Mouse (Mus musculus): ENCODE data around the gene Smarcd2. TPM values are rescaled to one million over a fixed set of nuclear protein-coding genes. Genes with fewer than 3 reads are reported as not detected.
A peak's percentile ranks its signal among the peaks of the same experiment; 100 is the strongest.

Gene Smarcd2
- polyA plus RNA-seq, 1 experiment = 78.1 TPM

DNA sequence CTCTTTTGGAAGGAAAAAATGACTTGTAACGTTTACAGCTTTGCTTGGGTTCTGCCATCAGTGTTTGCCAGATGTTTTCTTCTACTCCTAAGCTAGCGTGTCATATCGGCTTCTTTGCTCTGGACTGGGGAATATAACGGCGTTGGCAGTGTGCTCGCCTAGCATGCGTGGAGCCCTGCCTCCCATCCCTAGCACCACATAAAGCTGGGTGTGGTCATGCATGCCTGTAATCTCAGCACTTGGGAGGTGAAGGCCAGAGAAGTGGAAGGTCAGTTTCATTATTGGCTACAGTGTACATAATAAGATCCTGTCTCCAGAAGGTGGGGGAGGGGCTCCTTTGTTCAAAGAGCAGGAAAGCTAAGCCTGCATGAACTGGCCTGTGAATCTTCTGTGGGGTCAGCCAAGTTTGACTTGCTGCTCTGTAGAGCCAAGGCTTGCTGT, 2.2 kb upstream of the Smarcd2 start:
- TF ChIP-seq POLR2A (IDR thresholded peaks at IDR 0.05; ENCODE audit: insufficient read depth, low read length) (no peak), CTCF (IDR thresholded peaks at IDR 0.05; ENCODE audit: low read depth, low read length) (no peak), EP300 (IDR thresholded peaks at IDR 0.05; ENCODE audit: insufficient read depth, low read depth, low read length) (no peak)
- no peak overlapping the region for H3K4me3 ChIP-seq (ENCODE audit: low read depth, low read length)
- H3K9me3 ChIP-seq (replicated peaks; ENCODE audit: control insufficient read depth, insufficient read depth, low read length, poor library complexity, severe bottlenecking) = no peaks in the 10 kb centered on the region
- peaks cover 8% of the 10 kb centered on the region for H3K4me1 ChIP-seq (ENCODE audit: control insufficient read depth, insufficient read depth, low read length)
- H3K27me3 ChIP-seq (ENCODE audit: control insufficient read depth, insufficient read depth, low read length, poor library complexity, severe bottlenecking) = no peaks in the 10 kb centered on the region
- H3K27ac ChIP-seq (ENCODE audit: insufficient read depth, low read length) = no peak overlapping the region
- no peaks in the 10 kb centered on the region for H3K36me3 ChIP-seq (ENCODE audit: control insufficient read depth, insufficient read depth, low read length, poor library complexity, severe bottlenecking)
- no peak overlapping the region for H3K9ac ChIP-seq (ENCODE audit: low read depth, poor library complexity, severe bottlenecking)

DNA sequence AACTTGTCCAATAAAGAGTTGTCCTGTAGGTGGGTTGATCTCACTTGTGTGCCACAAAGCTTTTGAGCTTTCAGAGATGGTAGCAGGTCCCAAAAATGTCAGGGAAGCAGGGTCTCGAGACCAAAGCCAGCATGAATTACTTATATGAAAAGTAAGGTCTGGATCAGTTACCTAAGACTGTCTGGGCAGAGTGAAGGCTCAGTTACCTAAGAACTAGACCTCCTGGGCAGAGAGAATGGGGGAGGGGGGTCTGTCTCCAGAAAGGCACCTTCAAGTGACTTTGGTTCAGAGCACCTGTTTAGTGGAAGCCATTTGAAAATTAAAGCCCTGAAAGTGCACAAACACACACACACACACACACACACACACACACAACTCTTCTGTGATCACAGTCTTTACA, 1.6 kb upstream of the Smarcd2 start:
- no peaks in the 10 kb centered on the region for H3K27me3 ChIP-seq (ENCODE audit: control insufficient read depth, insufficient read depth, low read length, poor library complexity, severe bottlenecking)
- H3K36me3 ChIP-seq (ENCODE audit: control insufficient read depth, insufficient read depth, low read length, poor library complexity, severe bottlenecking) = no peaks in the 10 kb centered on the region
- peak overlapping the region; percentile 84; the same call in 1 of the 2 replicates for H3K9ac ChIP-seq (ENCODE audit: low read depth, poor library complexity, severe bottlenecking)
- peaks cover 8% of the 10 kb centered on the region for H3K4me1 ChIP-seq (ENCODE audit: control insufficient read depth, insufficient read depth, low read length)
- H3K9me3 ChIP-seq (replicated peaks; ENCODE audit: control insufficient read depth, insufficient read depth, low read length, poor library complexity, severe bottlenecking) = no peaks in the 10 kb centered on the region
- H3K4me3 ChIP-seq (ENCODE audit: low read depth, low read length) = no peak overlapping the region
- no peak overlapping the region for H3K27ac ChIP-seq (ENCODE audit: insufficient read depth, low read length)
- TF ChIP-seq POLR2A (IDR thresholded peaks at IDR 0.05; ENCODE audit: insufficient read depth, low read length) (no peak), CTCF (IDR thresholded peaks at IDR 0.05; ENCODE audit: low read depth, low read length) (no peak), EP300 (IDR thresholded peaks at IDR 0.05; ENCODE audit: insufficient read depth, low read depth, low read length) (no peak)

- peak overlapping the region; percentile 84 for H3K9ac ChIP-seq (ENCODE audit: low read depth, poor library complexity, severe bottlenecking)
- TF ChIP-seq POLR2A (IDR thresholded peaks at IDR 0.05; ENCODE audit: insufficient read depth, low read length) = no peak
- no peak for TF ChIP-seq EP300 (IDR thresholded peaks at IDR 0.05; ENCODE audit: insufficient read depth, low read depth, low read length)
- no peak for TF ChIP-seq CTCF (IDR thresholded peaks at IDR 0.05; ENCODE audit: low read depth, low read length)
- no peaks in the 10 kb centered on the region for H3K36me3 ChIP-seq (ENCODE audit: control insufficient read depth, insufficient read depth, low read length, poor library complexity, severe bottlenecking)
- H3K4me3 ChIP-seq (ENCODE audit: low read depth, low read length) = peak overlapping the region; percentile 63
- H3K27ac ChIP-seq (ENCODE audit: insufficient read depth, low read length) = peak overlapping the region; percentile 66
- no peaks in the 10 kb centered on the region for H3K9me3 ChIP-seq (replicated peaks; ENCODE audit: control insufficient read depth, insufficient read depth, low read length, poor library complexity, severe bottlenecking)
- no peaks in the 10 kb centered on the region for H3K27me3 ChIP-seq (ENCODE audit: control insufficient read depth, insufficient read depth, low read length, poor library complexity, severe bottlenecking)
- peaks cover 8% of the 10 kb centered on the region for H3K4me1 ChIP-seq (ENCODE audit: control insufficient read depth, insufficient read depth, low read length)
Measured at GRCm38 (mm10) chr11:106273811-106274210, 1.0 kb upstream of the Smarcd2 start.

- Histone ChIP-seq H3K4me1 (ENCODE audit: control insufficient read depth, insufficient read depth, low read length) (peaks cover 8% of the 10 kb centered on the region), H3K4me3 (ENCODE audit: low read depth, low read length) (peak overlapping the region; percentile 63), H3K36me3 (ENCODE audit: control insufficient read depth, insufficient read depth, low read length, poor library complexity, severe bottlenecking) (no peaks in the 10 kb centered on the region), H3K27me3 (ENCODE audit: control insufficient read depth, insufficient read depth, low read length, poor library complexity, severe bottlenecking) (no peaks in the 10 kb centered on the region), H3K9me3 (replicated peaks; ENCODE audit: control insufficient read depth, insufficient read depth, low read length, poor library complexity, severe bottlenecking) (no peaks in the 10 kb centered on the region), H3K27ac (ENCODE audit: insufficient read depth, low read length) (peak overlapping the region; percentile 66), H3K9ac (ENCODE audit: low read depth, poor library complexity, severe bottlenecking) (peak overlapping the region; percentile 84)
- TF ChIP-seq EP300 (IDR thresholded peaks at IDR 0.05; ENCODE audit: insufficient read depth, low read depth, low read length) (no peak), CTCF (IDR thresholded peaks at IDR 0.05; ENCODE audit: low read depth, low read length) (no peak), POLR2A (IDR thresholded peaks at IDR 0.05; ENCODE audit: insufficient read depth, low read length) (no peak)
Measured at GRCm38 (mm10) chr11:106273311-106273684, 526 bp upstream of the Smarcd2 start.

DNA sequence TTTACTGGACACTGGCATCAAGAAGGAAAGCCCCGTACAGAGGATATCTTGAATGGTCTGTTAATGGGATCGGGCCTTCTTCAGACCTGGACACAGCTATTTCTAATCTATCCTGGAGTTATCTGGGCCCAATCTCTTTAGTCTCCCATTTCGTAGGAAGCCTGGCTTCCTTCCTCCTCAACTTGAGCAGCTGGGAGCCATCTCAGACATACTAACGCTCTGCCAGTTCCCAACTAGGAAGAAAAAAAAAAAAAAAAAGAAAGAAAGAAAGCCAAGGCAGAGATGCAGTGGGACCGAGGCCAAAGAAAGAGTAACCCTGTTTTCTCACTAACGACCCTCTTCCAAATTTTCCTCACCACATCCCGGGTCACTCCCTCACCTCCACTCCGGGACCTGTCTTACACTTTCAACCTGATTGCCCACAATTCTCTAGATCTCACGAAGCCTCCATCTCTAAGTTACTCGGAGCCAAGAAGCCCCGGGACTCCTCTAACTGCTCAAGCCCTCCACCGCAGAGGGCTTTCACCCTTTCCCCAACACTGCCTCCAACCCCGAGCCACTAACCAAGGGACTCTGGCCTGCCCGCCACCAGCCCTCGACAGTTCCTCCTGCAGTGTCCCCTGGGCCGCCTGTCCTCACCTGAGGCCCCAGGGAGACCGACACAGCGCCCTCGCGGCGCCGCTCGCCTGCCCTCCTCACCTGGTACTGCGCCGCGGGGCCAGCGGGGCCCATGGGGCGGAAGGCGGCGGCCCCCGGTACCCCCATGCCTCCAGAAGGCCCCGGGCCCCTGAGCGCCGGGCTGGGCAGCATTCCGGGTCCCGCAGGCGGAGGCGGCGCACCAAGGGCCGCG, 753 bp downstream of the Smarcd2 start:
- peaks cover 8% of the 10 kb centered on the region for H3K4me1 ChIP-seq (ENCODE audit: control insufficient read depth, insufficient read depth, low read length)
- H3K9ac ChIP-seq (ENCODE audit: low read depth, poor library complexity, severe bottlenecking) = peak overlapping the region; percentile 98
- peak overlapping the region; percentile 95 for H3K4me3 ChIP-seq (ENCODE audit: low read depth, low read length)
- H3K27ac ChIP-seq (ENCODE audit: insufficient read depth, low read length) = peak overlapping the region; percentile 30; the same call in 1 of the 2 replicates
- TF ChIP-seq CTCF (IDR thresholded peaks at IDR 0.05; ENCODE audit: low read depth, low read length) (no peak), EP300 (IDR thresholded peaks at IDR 0.05; ENCODE audit: insufficient read depth, low read depth, low read length) (no peak), POLR2A (IDR thresholded peaks at IDR 0.05; ENCODE audit: insufficient read depth, low read length) (no peak)
- H3K9me3 ChIP-seq (replicated peaks; ENCODE audit: control insufficient read depth, insufficient read depth, low read length, poor library complexity, severe bottlenecking) = no peaks in the 10 kb centered on the region
- no peaks in the 10 kb centered on the region for H3K36me3 ChIP-seq (ENCODE audit: control insufficient read depth, insufficient read depth, low read length, poor library complexity, severe bottlenecking)
- H3K27me3 ChIP-seq (ENCODE audit: control insufficient read depth, insufficient read depth, low read length, poor library complexity, severe bottlenecking) = no peaks in the 10 kb centered on the region

Data from ES-Bruce4 (cell line).